Mouse (Mus musculus) CH12.LX (cell line): ENCODE results near the gene Cap1. TPM values are rescaled to one million over a fixed set of nuclear protein-coding genes. Genes with fewer than 3 reads are reported as not detected.

Source experiments
- DNase-seq: peaks from one replicate; pipeline ENCODE4 v3.0.0-alpha.2; 2013; ENCODE audit errors: extremely low read depth
- H3K27ac ChIP-seq: 2 replicates; pipeline ENCODE4 v1.5.1; 2012; ENCODE audit warnings: low read depth, mild to moderate bottlenecking, control low read depth, moderate library complexity; ENCODE audit not compliant: insufficient read depth
- H3K27me3 ChIP-seq: replicated peaks from 2 replicates; pipeline ENCODE3; 2012; ENCODE audit warnings: inconsistent platforms
- H3K36me3 ChIP-seq, 2 experiments: replicated peaks in 1 of 2; 2 replicates each; pipeline versions ENCODE3 to v1.6.1; 2012; ENCODE audit warnings: inconsistent platforms in 1 of 2, low read length in 1 of 2, mild to moderate bottlenecking in 1 of 2, mixed read lengths in 1 of 2, moderate library complexity in 1 of 2; ENCODE audit not compliant: control insufficient read depth in 1 of 2, insufficient read depth in 1 of 2
- H3K4me1 ChIP-seq, 2 experiments: 2 replicates each; pipeline ENCODE4 v1.6.1; 2012; ENCODE audit warnings: inconsistent platforms in 1 of 2, moderate library complexity in 1 of 2; ENCODE audit not compliant: insufficient read depth in 2 of 2, control insufficient read depth in 1 of 2
- H3K4me2 ChIP-seq: 2 replicates; pipeline ENCODE4 v1.6.1; 2012; ENCODE audit warnings: low read depth, mild to moderate bottlenecking, control low read depth; ENCODE audit not compliant: poor library complexity, insufficient read depth, severe bottlenecking
- H3K4me3 ChIP-seq, 3 experiments: fragments of 150-350 bp in 1 of 3; sonication (generic) in 1 of 3; replicated peaks in 1 of 3; 2 replicates each; pipeline versions ENCODE3 to v1.5.1; 2011 to 2012; ENCODE audit warnings: low read depth in 2 of 3, low read length in 2 of 3, mild to moderate bottlenecking in 2 of 3, moderate library complexity in 2 of 3, control low read depth in 1 of 3, improper control_type of control experiment in 1 of 3, inconsistent platforms in 1 of 3, mixed read lengths in 1 of 3; ENCODE audit not compliant: poor library complexity in 1 of 3
- H3K79me2 ChIP-seq: replicated peaks from 2 replicates; pipeline ENCODE4 v1.6.1; 2012; ENCODE audit warnings: mild to moderate bottlenecking, moderate library complexity; ENCODE audit not compliant: control insufficient read depth, poor library complexity, insufficient read depth, severe bottlenecking; ENCODE audit errors: extremely low read depth
- H3K9ac ChIP-seq: 2 replicates; pipeline ENCODE4 v1.6.1; 2012; ENCODE audit warnings: low read depth, mild to moderate bottlenecking, control low read depth, moderate library complexity; ENCODE audit not compliant: insufficient read depth
- H3K9me3 ChIP-seq: replicated peaks from 2 replicates; pipeline ENCODE3; 2012; ENCODE audit warnings: low read length, inconsistent platforms, mixed read lengths
- CHD1 ChIP-seq: IDR thresholded peaks from 2 replicates; pipeline ENCODE4 v1.6.1; 2012; ENCODE audit warnings: low read depth, low read length, improper control_type of control experiment, inconsistent platforms
- CHD2 ChIP-seq: IDR thresholded peaks from 2 replicates; pipeline ENCODE4 v1.6.1; 2011; ENCODE audit warnings: low read length, improper control_type of control experiment
- CTCF ChIP-seq, 2 experiments: IDR thresholded peaks in 1 of 2; conservative IDR thresholded peaks in 1 of 2; 2 replicates each; pipeline ENCODE4 v1.5.1; 2011 to 2012; ENCODE audit warnings: low read depth in 2 of 2, low read length in 2 of 2, improper control_type of control experiment in 1 of 2, inconsistent platforms in 1 of 2, mild to moderate bottlenecking in 1 of 2, moderate library complexity in 1 of 2
- E2F4 ChIP-seq: IDR thresholded peaks from 2 replicates; pipeline ENCODE4 v1.6.1; 2011; ENCODE audit warnings: low read depth, low read length, improper control_type of control experiment; ENCODE audit not compliant: insufficient replicate concordance
- ETS1 ChIP-seq: conservative IDR thresholded peaks from 2 replicates; pipeline ENCODE4 v1.6.1; 2012; ENCODE audit warnings: low read depth, mild to moderate bottlenecking, inconsistent platforms, low read length, improper control_type of control experiment, moderate library complexity
- GABPA ChIP-seq: IDR thresholded peaks from 2 replicates; pipeline ENCODE4 v1.6.1; 2012; ENCODE audit warnings: low read depth, low read length, improper control_type of control experiment, inconsistent platforms; ENCODE audit not compliant: insufficient replicate concordance
- HCFC1 ChIP-seq: IDR thresholded peaks from 2 replicates; pipeline ENCODE4 v1.6.1; 2012; ENCODE audit warnings: low read depth, mild to moderate bottlenecking, inconsistent platforms, low read length, improper control_type of control experiment
- IRF4 ChIP-seq: IDR thresholded peaks from 2 replicates; pipeline ENCODE4 v1.6.1; 2014; ENCODE audit warnings: low read depth, mild to moderate bottlenecking, inconsistent platforms, low read length, improper control_type of control experiment
- JUND ChIP-seq: conservative IDR thresholded peaks from 2 replicates; pipeline ENCODE4 v1.6.1; 2011; ENCODE audit warnings: low read depth, low read length, improper control_type of control experiment
- MAFK ChIP-seq: IDR thresholded peaks from 2 replicates; pipeline ENCODE4 v1.6.1; 2011; ENCODE audit warnings: low read length, improper control_type of control experiment; ENCODE audit not compliant: insufficient replicate concordance
- MEF2A ChIP-seq: IDR thresholded peaks from 2 replicates; pipeline ENCODE4 v1.6.1; 2014; ENCODE audit warnings: low read depth, mild to moderate bottlenecking, inconsistent platforms, low read length, improper control_type of control experiment, borderline replicate concordance
- MXI1 ChIP-seq: IDR thresholded peaks from 2 replicates; pipeline ENCODE4 v1.6.1; 2011; ENCODE audit warnings: mild to moderate bottlenecking, low read depth, low read length, improper control_type of control experiment
- MYC ChIP-seq: IDR thresholded peaks from 2 replicates; pipeline ENCODE4 v1.6.1; 2011; ENCODE audit warnings: low read depth, mild to moderate bottlenecking, improper control_type of control experiment, low read length
- NELFE ChIP-seq: IDR thresholded peaks from 2 replicates; pipeline ENCODE4 v1.6.1; 2011; ENCODE audit warnings: low read depth, low read length, improper control_type of control experiment
- POLR2A ChIP-seq: IDR thresholded peaks from 2 replicates; pipeline ENCODE4 v1.6.1; 2011; ENCODE audit warnings: low read depth, mild to moderate bottlenecking, improper control_type of control experiment, low read length
- POLR2AphosphoS2 ChIP-seq: IDR thresholded peaks from 2 replicates; pipeline ENCODE4 v1.6.1; 2011; ENCODE audit warnings: low read depth, low read length, improper control_type of control experiment
- RCOR1 ChIP-seq: conservative IDR thresholded peaks from 2 replicates; pipeline ENCODE4 v1.6.1; 2012; ENCODE audit warnings: low read depth, mild to moderate bottlenecking, inconsistent platforms, low read length, improper control_type of control experiment
- SIN3A ChIP-seq: IDR thresholded peaks from 2 replicates; pipeline ENCODE4 v1.6.1; 2012; ENCODE audit warnings: low read length, improper control_type of control experiment, inconsistent platforms
- SMC3 ChIP-seq: IDR thresholded peaks from 2 replicates; pipeline ENCODE4 v1.6.1; 2011; ENCODE audit warnings: low read depth, low read length, improper control_type of control experiment
- TBP ChIP-seq: conservative IDR thresholded peaks from 2 replicates; pipeline ENCODE4 v1.6.1; 2011; ENCODE audit warnings: low read depth, low read length, improper control_type of control experiment
- UBTF ChIP-seq: IDR thresholded peaks from 2 replicates; pipeline ENCODE4 v1.6.1; 2012; ENCODE audit warnings: low read depth, mild to moderate bottlenecking, inconsistent platforms, low read length, improper control_type of control experiment, moderate library complexity
- ZC3H11A ChIP-seq: IDR thresholded peaks from 2 replicates; pipeline ENCODE4 v1.6.1; 2012; ENCODE audit warnings: low read depth, mild to moderate bottlenecking, inconsistent platforms, low read length, improper control_type of control experiment
- ZKSCAN1 ChIP-seq: IDR thresholded peaks from 2 replicates; pipeline ENCODE4 v1.6.1; 2012; ENCODE audit warnings: low read depth, inconsistent platforms, low read length, improper control_type of control experiment, borderline replicate concordance
- ZMIZ1 ChIP-seq: IDR thresholded peaks from 2 replicates; pipeline ENCODE4 v1.6.1; 2012; ENCODE audit warnings: low read depth, mild to moderate bottlenecking, inconsistent platforms, low read length, improper control_type of control experiment
- ZNF384 ChIP-seq: IDR thresholded peaks from 2 replicates; pipeline ENCODE4 v1.6.1; 2012; ENCODE audit warnings: low read depth, low read length, improper control_type of control experiment, inconsistent platforms
- dilution Hi-C: fragments of 300-500 bp; cut with MboI; formaldehyde crosslinking; loops from 2 replicates; pipeline ENCODE4 v1.14.3; 2020; ENCODE audit warnings: low sequenced_read_pairs; ENCODE audit not compliant: extremely low pct_unique_long_range_greater_than_20kb, extremely low pct_ligation_motif_present
- in situ Hi-C: fragments of 300-500 bp; cut with MboI; formaldehyde crosslinking; loops from 3 replicates; pipeline ENCODE4 v1.14.3; 2019; ENCODE audit warnings: low sequenced_read_pairs, low pct_ligation_motif_present, low pct_unique_long_range_greater_than_20kb, mixed read lengths
- polyA plus RNA-seq: library from polyadenylated mRNA; unstranded; fragments of >175 nt; gene quantifications from 2 replicates; pipeline ENCODE4 v1.2.1, GENCODE M21; 2012; ENCODE audit warnings: low read depth; ENCODE audit not compliant: insufficient read length
- total RNA-seq, 2 experiments: library from RNA; depleted of rRNA; stranded (reverse); fragments of 300-350 nt in 1 of 2; fragments of >200 nt in 1 of 2; gene quantifications; 2 replicates each; pipeline ENCODE4 v1.2.3; 2012 to 2014

Cap1 gene
- total and polyA plus RNA-seq, 3 experiments: 118 to 195 (median 159) TPM

DNA sequence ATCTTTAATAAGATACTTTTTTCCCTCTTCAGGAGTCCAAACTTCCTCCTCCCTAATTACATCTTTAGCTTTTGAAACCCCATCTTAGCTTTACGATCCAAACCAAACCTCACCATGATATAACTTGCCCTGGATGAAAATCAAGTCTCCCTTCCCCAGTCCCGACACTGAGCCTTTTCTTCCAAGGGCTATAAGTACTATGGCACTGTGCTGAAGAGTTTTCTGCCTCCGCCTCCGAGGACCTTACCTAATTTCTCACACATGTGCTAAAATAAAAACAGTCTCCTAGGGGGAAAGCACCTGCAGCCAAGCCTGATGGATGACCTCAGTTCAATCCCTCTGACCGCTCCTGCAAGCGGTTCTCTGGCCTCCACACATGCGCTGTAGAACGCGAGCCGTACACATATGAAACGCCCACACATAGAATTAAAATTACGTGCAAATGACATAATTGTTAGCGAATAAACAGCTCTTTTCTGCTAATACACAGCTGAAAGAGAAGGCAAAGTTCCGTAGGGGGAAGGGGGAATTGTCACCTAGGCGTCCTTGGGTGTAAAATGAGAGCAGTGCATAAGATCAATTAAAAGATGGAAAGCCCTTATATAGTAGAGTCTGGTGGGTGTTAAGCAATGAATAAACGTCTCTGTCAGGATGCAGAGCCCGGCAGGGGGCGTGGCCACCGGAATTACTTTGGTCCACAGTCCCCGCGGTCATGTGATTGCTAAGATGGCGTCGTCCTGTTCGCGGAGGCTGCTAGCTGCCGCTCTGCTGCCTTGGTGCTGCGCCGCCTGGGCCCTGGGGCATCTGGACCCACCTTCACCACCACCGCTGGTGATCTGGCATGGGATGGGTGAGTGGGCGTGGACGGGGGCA lies 50.1 kb downstream of the Cap1 start, which contains the start of gene Ppt1 (continued):
- peak; percentile 80 for TF ChIP-seq NELFE
- TF ChIP-seq CHD1: peak; percentile 87; the same call in 1 of the 2 replicates
- TF ChIP-seq GABPA: no peak
- TF ChIP-seq HCFC1: peak; percentile 78
- TF ChIP-seq SIN3A: peak; percentile 94
- peak; percentile 28; the same call in 1 of the 2 replicates for TF ChIP-seq ETS1
- no peak for TF ChIP-seq UBTF
- TF ChIP-seq E2F4: no peak
- peak; percentile 84 for TF ChIP-seq POLR2A
- TF ChIP-seq TBP: peak; percentile 88
- no peak for TF ChIP-seq ZC3H11A
- TF ChIP-seq MEF2A: peak; percentile 64; the same call in 1 of the 2 replicates
- no peak for TF ChIP-seq ZNF384
- no peak for TF ChIP-seq SMC3
- TF ChIP-seq JUND: no peak

DNA sequence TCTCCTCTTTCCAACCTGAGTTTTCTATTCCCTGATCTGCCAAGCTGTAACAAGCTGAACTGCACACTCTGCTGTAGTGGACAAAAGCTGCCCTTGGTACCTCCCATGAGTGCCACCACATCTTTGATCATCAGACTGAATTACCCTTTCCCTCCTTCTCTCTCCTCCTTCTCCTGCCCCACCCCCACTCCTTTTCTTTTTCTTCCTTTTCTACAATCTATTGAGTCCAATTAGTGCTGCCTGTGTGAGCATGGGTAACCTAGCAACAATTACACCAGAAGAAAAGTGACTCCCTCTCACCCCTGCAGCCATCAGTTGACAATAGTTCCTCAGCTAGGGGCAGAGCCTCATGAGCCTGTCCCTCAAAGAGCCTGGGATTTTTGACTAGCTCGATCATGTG lies 54.0 kb downstream of the Cap1 start:
- H3K36me3 ChIP-seq: no peaks in the 10 kb centered on the region
- TF ChIP-seq MAFK (no peak), SMC3 (no peak), HCFC1 (no peak), ZKSCAN1 (no peak), MEF2A (no peak), IRF4 (no peak), NELFE (no peak), TBP (no peak), CHD2 (no peak), SIN3A (no peak), MYC (no peak), E2F4 (no peak), MXI1 (no peak), CTCF (conservative IDR thresholded peaks at IDR 0.05 in 1 of 2, IDR thresholded peaks at IDR 0.05 in 1 of 2; ENCODE audit: low read depth in 2 of 2, low read length in 2 of 2) (no peak), RCOR1 (no peak), ZMIZ1 (no peak), POLR2A (no peak), POLR2AphosphoS2 (no peak)
- dilution Hi-C loops: no loop called here

More for the DNA sequence above, 54.0 kb downstream of the Cap1 start:
- no peak overlapping the region for H3K4me3 ChIP-seq
- no peak overlapping the region for H3K27ac ChIP-seq
- H3K9me3 ChIP-seq: no peaks in the 10 kb centered on the region
- H3K79me2 ChIP-seq: no peaks in the 10 kb centered on the region
- no peak overlapping the region for H3K4me2 ChIP-seq
- in situ Hi-C loops: no loop called here
- H3K27me3 ChIP-seq: peaks cover 3% of the 10 kb centered on the region
- DNase-seq: no peak
- H3K4me1 ChIP-seq: peaks cover 0 to 11% of the 10 kb centered on the region in 2 experiments; a peak in 2 of 4 replicates
- no peak overlapping the region for H3K9ac ChIP-seq
